Mouse (Mus musculus): ENCODE measurements at regions not wholly inside any gene's neighbourhood (a gene's known extent, or its start where the extent isn't known, plus 50 kb on each side); places are given as distances from the start of the nearest gene placed in this dataset.

DNA sequence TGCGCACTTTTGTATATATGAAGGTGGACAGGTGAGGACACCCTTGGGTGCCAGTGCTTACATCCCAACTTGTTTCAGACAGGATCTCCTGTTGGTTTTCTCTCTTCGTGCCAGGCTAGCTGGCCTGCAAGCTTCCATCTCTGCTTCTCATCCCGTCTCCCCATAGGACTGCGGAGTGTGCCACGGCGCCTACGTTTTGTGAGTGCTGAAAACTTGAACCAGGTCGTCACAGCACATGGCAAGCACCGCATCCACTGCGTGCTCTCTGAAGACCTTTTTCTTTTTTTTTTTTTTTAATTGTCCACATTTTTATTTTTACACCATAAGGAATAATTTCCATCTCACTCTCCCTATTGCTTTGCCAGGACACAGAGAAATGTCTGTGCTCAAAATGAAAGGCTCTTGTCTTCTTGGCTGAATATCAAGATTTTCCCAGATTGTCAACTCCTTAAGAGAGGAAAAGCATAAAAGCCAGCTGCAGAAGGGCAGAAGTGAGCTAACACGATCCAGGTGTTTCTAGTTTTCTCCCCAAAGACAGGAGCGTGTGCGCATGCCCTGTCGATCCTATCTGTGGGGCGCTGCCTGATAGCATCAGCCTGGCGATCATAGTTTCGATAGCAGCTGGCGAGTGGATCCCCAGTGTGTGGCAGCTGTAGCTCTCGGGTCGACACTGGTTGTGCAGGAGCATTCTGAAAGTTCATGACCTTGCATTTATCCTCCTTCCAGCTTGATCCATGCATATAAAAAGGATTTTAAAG, 326.4 kb upstream of the Ddhd1 start:
- no peak for DNase-seq (ENCODE audit: low spot score)

DNA sequence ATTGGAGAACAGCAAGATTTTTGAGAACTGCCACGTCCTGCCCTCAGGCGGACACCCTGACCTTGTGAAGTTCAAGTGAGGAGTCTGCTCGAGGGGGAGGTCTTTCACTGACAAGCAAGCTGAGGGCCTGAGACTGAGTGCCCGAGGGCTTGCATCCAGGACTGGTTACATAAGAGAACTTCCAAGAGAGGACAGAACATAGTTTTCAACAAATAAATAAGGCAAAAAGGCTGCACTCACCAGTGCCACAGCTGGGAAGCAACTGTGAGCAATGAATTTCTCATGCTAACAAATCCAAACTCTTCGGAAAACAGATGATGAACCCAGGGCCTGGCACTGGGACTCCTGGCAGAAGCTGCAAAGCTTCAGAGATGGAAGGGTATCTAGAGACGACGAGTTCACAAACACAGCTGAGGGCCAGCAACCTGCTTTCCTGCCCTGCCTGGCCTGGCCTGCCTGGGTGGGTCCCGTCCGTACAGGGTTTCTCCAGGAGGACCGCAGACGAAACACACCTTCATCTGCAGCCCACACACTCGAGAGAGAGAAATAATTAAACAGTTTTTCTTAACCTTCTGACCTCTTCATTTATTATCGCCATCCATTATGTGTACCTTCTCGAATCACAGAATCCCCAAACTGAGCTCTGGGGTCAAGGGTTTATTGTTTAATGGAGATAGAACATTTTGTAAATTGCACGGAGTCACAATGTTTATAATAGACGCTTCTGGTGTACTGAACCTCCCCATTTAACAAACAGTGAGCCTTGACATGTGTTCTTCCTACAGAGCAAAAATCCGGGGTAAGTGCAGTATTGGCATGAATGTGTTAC, 334.3 kb upstream of the Ddhd1 start:
- DNase-seq (ENCODE audit: low spot score): peak; percentile 64

DNA sequence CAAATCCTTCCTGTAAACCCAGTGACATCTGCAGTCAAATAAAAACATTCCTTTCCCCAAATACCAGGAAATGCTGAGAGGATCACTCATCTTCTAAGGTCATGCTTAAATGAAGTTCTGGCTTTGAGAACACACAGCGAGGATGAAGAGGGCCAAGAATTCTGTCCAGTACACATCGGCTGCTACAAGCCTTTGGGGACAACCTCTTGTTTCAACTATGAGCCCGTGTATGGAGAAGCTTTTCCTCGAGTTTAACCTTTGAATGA, 334.9 kb upstream of the Ddhd1 start:
- no peak for DNase-seq (ENCODE audit: low spot score)

DNA sequence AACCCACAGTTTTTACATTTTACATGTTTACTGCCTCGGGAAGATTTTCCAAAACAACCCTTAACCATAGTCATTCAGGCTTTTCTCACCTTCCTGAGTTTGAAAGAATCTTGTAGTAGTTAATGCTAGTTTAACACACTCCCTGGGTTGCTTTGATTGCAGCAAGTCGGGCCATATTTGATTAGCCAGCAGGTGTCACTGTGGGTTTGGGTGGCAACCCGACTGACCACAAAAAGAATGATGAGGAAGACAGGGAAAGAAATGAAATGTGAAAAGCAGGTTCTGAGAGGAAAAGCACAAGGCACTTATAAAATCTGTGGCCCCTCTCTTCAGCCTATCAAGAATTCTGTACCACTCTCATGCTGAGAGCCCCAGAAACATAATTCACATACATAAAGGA, 335.7 kb upstream of the Ddhd1 start:
- peak; percentile 73 for DNase-seq (ENCODE audit: low spot score)

DNA sequence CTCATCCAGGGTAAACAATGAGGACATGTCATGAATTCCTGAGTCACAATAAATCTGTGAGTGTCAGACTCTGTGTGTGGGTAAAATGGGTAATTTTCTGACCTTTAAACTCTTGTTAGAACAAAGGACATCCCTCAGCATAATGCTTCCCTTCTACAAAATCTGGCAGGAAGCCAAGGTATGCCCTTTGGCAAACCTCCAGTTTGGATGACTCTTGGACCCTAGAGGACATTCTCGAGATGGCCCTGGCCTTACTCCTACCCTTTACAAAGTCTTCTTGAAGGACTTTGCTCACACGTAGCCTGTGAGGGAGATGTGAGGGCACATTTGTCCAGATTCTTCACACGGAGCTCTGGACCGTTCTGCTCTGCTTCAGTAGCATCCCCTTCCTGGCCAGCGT, 338.8 kb upstream of the Ddhd1 start:
- no peak for DNase-seq (ENCODE audit: low spot score)

- no peak for DNase-seq (ENCODE audit: low spot score)
Measured at GRCm38 (mm10) chr14:46004078-46004477, 346.1 kb upstream of the Ddhd1 start.

- no peak for DNase-seq (ENCODE audit: low spot score)
Measured at GRCm38 (mm10) chr14:46005307-46005706, 347.4 kb upstream of the Ddhd1 start.

DNA sequence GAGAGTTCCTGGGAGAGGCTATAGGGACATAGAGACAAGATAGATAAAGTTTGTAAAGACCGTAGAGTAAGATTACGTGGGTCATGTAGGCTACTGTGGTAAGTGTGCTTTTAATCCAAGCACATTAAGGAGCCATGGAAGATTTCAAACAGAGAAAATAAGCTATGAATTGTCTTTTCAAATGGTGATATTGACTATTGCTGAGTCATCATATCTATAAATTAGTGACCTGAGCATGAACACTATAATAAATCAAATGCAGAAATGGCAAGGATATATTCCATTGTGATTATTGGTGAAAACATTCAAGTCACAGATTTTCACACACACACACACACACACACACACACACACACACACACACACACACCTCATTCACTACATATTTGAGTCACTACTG, 355.3 kb upstream of the Ddhd1 start:
- no peak for DNase-seq (ENCODE audit: low spot score)

- DNase-seq (ENCODE audit: low spot score): no peak
Measured at GRCm38 (mm10) chr14:46014090-46014489, 356.1 kb upstream of the Ddhd1 start.

- no peak for DNase-seq (ENCODE audit: low spot score)
Measured at GRCm38 (mm10) chr14:46015682-46016400, 357.9 kb upstream of the Ddhd1 start.

- no peak for DNase-seq (ENCODE audit: low spot score)
Measured at GRCm38 (mm10) chr14:46016701-46017106, 358.8 kb upstream of the Ddhd1 start.

GRCm38 (mm10) chr14:46017286-46017685, 359.3 kb upstream of the Ddhd1 start:
- DNase-seq (ENCODE audit: low spot score): no peak

DNA sequence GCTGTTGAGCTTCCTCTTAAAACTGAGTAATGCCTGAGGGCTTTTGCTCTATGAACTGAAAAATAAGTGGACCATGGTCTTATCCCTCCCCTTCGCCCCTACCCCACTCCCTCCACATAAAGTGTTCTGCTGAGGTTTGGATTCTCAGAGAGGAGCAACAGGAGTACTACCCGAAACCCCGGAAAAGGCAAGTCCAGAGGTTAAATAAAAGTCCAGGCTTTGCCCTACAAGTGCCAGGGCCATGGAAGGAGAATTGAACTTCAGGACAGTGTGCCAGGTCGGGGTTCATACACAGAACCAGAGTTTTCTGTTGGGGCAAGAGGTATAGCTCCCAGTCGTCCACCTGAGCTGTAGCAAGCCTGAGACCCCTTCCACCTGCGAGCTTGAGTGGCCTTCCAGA, 360.0 kb upstream of the Ddhd1 start:
- no peak for DNase-seq (ENCODE audit: low spot score)

DNA sequence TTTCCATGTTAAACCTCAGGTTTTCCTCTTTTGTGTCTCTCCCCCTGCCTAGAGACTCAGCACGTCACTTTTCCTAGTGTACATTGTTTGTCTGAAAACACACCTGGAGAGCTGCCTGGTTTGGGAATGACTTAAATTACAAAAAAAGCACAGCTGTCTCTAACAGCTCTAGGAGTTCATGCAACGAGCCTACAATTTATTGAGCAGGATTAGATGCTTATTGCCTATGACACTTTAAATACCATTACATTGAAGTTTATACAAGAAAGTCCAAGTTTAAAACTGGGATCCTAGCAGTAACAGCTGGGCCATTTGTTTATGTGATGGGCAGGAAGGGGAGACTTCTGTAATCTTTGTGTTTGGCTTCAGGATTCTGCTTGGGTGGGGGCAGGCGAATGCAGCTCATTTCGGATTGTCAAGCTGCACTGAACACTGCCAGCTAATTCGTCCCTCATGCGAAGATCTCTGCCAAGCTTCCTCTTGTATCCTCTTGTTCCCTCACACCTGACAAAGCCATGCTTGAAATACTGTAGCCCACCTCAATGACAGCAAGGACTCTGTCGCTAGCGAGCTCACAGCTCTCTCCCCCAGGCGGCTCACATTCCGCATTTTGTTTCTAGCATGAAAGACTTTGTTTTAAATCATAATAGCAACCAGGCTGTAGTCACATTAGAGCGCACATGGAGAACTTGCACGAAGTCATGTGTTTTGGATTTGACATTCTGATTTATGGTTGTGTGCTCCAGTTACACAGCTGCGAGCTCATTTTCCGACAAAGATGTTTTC, 359.8 kb upstream of the Gm15217 start:
- DNase-seq (ENCODE audit: low spot score): peak; percentile 26

DNA sequence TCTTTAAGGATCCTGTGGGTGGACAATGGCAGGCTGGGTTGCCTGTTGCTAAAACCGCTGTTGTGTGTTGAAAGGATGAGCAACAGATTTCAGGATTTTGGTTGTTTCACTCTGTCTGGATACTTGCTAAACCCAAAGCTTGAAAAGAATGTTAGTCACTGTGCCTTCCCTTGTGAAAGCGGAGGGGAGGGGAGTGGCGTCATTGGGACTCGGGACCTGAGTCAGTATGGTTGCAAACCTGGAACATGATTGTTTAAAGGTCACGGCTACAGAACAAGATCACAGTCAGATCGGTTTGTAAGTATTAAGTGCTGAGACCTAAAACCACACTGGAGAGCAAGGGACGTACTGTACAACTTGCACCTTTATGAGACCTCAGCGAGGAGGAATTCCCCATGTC, 344.9 kb upstream of the Gm15217 start:
- no peak for DNase-seq (ENCODE audit: low spot score)

- peak; percentile 48 for DNase-seq (ENCODE audit: low spot score)
Measured at GRCm38 (mm10) chr14:46060622-46061381, 318.4 kb upstream of the Gm15217 start.

- peak; percentile 52 for DNase-seq (ENCODE audit: low spot score)
Measured at GRCm38 (mm10) chr14:46067102-46067801, 312.0 kb upstream of the Gm15217 start.

DNA sequence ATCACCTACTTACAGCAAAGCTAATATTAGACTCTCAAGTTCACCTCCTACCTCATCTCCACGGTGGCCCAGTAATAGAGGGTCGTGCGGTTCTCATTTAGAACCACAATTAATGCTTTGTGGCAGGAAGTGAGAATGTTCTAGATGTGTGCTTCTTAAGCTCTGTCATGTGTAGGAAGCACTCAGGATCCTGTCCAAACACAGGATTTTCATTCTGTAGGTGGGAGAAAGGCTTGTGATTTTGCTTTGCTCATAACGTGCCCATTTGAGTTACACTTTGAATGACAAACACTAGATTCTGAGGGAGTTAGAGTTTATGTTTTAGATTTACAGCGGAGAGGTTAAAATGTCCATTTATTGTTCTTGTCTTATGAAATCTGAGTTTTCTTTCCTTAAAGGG, 308.0 kb upstream of the Gm15217 start:
- DNase-seq (ENCODE audit: low spot score): no peak

- no peak for DNase-seq (ENCODE audit: low spot score)
Measured at GRCm38 (mm10) chr14:46076738-46077137, 302.5 kb upstream of the Gm15217 start.

DNA sequence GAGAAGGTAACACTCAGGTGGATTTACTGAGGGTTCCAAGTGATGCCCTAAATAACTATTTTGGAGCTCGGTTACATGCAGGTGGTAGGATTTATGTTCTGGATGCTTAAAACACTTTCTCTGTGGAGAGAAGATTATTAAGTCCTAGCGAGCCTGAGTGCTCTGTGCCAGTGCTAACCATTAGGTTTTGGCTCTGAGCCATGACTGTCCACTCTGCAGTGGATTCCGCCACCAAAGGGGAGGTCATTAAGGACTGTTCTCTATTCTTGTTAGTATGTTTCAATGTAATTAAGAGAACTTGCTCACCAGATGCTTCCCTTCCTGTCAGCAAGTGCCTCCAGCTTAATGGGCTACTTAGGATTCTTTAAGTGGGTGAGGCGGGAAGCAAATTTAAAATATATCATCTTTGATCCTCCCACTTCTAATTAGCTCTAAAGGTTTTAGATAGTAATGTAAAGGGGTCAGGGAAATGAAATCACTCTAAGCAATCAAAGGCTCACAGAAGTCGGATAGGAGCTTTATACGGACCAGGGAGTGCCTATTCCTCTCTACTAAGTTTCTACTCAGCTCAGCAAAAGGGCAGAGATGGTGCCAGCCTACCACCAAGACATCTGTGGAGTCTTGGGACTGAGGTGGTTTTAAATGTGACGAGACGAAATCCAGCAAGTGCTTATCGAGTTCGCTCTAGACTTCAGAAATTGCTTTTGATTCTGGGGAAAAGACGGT, 301.6 kb upstream of the Gm15217 start:
- DNase-seq (ENCODE audit: low spot score): no peak

Measured in urinary bladder, postnatal 14 days (tissue).